Mouse (Mus musculus) small intestine, adult 2 months (tissue): ENCODE results near the gene Trim8. TPM values are rescaled to one million over a fixed set of nuclear protein-coding genes. Genes with fewer than 3 reads are reported as not detected.

Source experiments
- H3K27ac ChIP-seq: fragments of 200-500 bp; 2 replicates; pipeline ENCODE4 v1.5.1; 2012; ENCODE audit warnings: low read depth, low read length, control low read depth, inconsistent platforms; ENCODE audit not compliant: insufficient read depth
- H3K27me3 ChIP-seq: fragments of 200-500 bp; 2 replicates; pipeline ENCODE4 v1.6.1; 2012; ENCODE audit warnings: mild to moderate bottlenecking, moderate library complexity, low read length, inconsistent platforms; ENCODE audit not compliant: control insufficient read depth, insufficient read depth
- H3K36me3 ChIP-seq: fragments of 200-500 bp; 2 replicates; pipeline ENCODE4 v1.6.1; 2012; ENCODE audit warnings: mild to moderate bottlenecking, low read length, control low read depth, inconsistent platforms; ENCODE audit not compliant: control insufficient read depth, insufficient read depth
- H3K4me1 ChIP-seq: fragments of 200-500 bp; 2 replicates; pipeline ENCODE4 v1.6.1; 2012; ENCODE audit warnings: low read length, inconsistent platforms, mixed read lengths; ENCODE audit not compliant: control insufficient read depth, insufficient read depth, insufficient read length
- H3K4me3 ChIP-seq: fragments of 200-500 bp; 2 replicates; pipeline ENCODE4 v1.5.1; 2012; ENCODE audit warnings: low read depth, mild to moderate bottlenecking, control low read depth, inconsistent platforms, low read length, moderate library complexity
- CTCF ChIP-seq: fragments of 200-500 bp; IDR thresholded peaks from 2 replicates; pipeline ENCODE4 v1.5.1; 2012; ENCODE audit warnings: low read depth, mild to moderate bottlenecking, control low read depth, inconsistent platforms, low read length, moderate library complexity, mixed read lengths; ENCODE audit not compliant: insufficient replicate concordance, insufficient read length; ENCODE audit errors: extremely low read depth
- POLR2A ChIP-seq: fragments of 200-500 bp; IDR thresholded peaks from 2 replicates; pipeline ENCODE4 v1.6.1; 2012; ENCODE audit warnings: low read depth, mild to moderate bottlenecking, control low read depth, inconsistent platforms, low read length, moderate library complexity
- WGBS: fragments of 180-500 bp; shearing (Covaris S2); methylation state at CpG from one replicate; pipeline ENCODE4 v1.1.7; 2018; 5-methylcytosine and 5-hydroxymethylcytosine counted together
- polyA plus RNA-seq: library from polyadenylated mRNA; depleted of rRNA; stranded (reverse); fragments of >200 nt; gene quantifications from 2 replicates; pipeline ENCODE4 v1.2.3, GENCODE M21; 2012; rRNA removed

The Trim8 gene
- polyA plus RNA-seq, result 42.3 and 54.8 TPM in 2 replicates

- under 1% methylated on average over 61 of the region's 64 CpGs for WGBS
- H3K27ac ChIP-seq, result peak within 1 kb of the TSS; percentile 100
- TF ChIP-seq POLR2A (peak; percentile 51; the same call in 1 of the 2 replicates), CTCF (no peak)
Measured at GRCm38 (mm10) chr19:46501401-46502068, at the start of gene Trim8. Gene Trim8 (plus strand): TSS chr19:46501702.

GRCm38 (mm10) chr19:46452052-46452827 lies 49.3 kb upstream of the Trim8 start:
- no peaks in the 10 kb centered on the region for H3K27me3 ChIP-seq
- 41% methylated on average over 10 of the region's 10 CpGs for WGBS
- no peaks in the 10 kb centered on the region for H3K36me3 ChIP-seq
- H3K27ac ChIP-seq, result no peak overlapping the region
- peaks cover 30% of the 10 kb centered on the region for H3K4me1 ChIP-seq
- H3K4me3 ChIP-seq, result no peak overlapping the region
- TF ChIP-seq CTCF (peak; percentile 77; the same call in 1 of the 2 replicates), POLR2A (no peak)

More at GRCm38 (mm10) chr19:46501401-46502068, at the start of gene Trim8:
- no peaks in the 10 kb centered on the region for H3K27me3 ChIP-seq
- peaks cover 13% of the 10 kb centered on the region for H3K4me1 ChIP-seq
- peak within 1 kb of the TSS; percentile 73 for H3K4me3 ChIP-seq
- peaks cover 6% of the 10 kb centered on the region; the same call in 1 of the 2 replicates for H3K36me3 ChIP-seq

- no peak overlapping the region for H3K27ac ChIP-seq
- H3K4me1 ChIP-seq, result peaks cover 32% of the 10 kb centered on the region
- no peak overlapping the region for H3K4me3 ChIP-seq
- H3K36me3 ChIP-seq, result no peaks in the 10 kb centered on the region; the same call in 1 of the 2 replicates
- 82% methylated on average over 9 of the region's 9 CpGs for WGBS
- no peak for TF ChIP-seq CTCF
- TF ChIP-seq POLR2A, result no peak
- H3K27me3 ChIP-seq, result no peaks in the 10 kb centered on the region
Measured at GRCm38 (mm10) chr19:46452916-46453315, 48.6 kb upstream of the Trim8 start.

- TF ChIP-seq CTCF (no peak), POLR2A (no peak)
- Histone ChIP-seq H3K4me1 (peaks cover 43% of the 10 kb centered on the region), H3K27ac (peak overlapping the region; percentile 91), H3K27me3 (no peaks in the 10 kb centered on the region), H3K4me3 (no peak overlapping the region), H3K36me3 (no peaks in the 10 kb centered on the region; the same call in 1 of the 2 replicates)
- WGBS, result 63% methylated on average over 20 of the region's 20 CpGs
Measured at GRCm38 (mm10) chr19:46454126-46454880, 47.2 kb upstream of the Trim8 start.

GRCm38 (mm10) chr19:46455032-46455431 lies 46.5 kb upstream of the Trim8 start:
- peaks cover 50% of the 10 kb centered on the region for H3K4me1 ChIP-seq
- H3K27ac ChIP-seq, result peak overlapping the region; percentile 91
- H3K36me3 ChIP-seq, result no peaks in the 10 kb centered on the region; the same call in 1 of the 2 replicates
- H3K27me3 ChIP-seq, result no peaks in the 10 kb centered on the region
- no peak for TF ChIP-seq POLR2A
- 14% methylated on average over 1 of the region's 1 CpGs for WGBS
- H3K4me3 ChIP-seq, result no peak overlapping the region

GRCm38 (mm10) chr19:46455556-46455955 lies 45.9 kb upstream of the Trim8 start:
- Histone ChIP-seq H3K27me3 (no peaks in the 10 kb centered on the region), H3K27ac (peak overlapping the region; percentile 91), H3K36me3 (no peaks in the 10 kb centered on the region; the same call in 1 of the 2 replicates), H3K4me3 (no peak overlapping the region), H3K4me1 (peaks cover 52% of the 10 kb centered on the region)
- 73% methylated on average over 8 of the region's 8 CpGs for WGBS
- TF ChIP-seq CTCF (no peak), POLR2A (no peak)
